Mouse (Mus musculus) small intestine, adult 2 months (tissue): Measurements from ENCODE around the gene Fam78b.

Experiments used
- CTCF ChIP-seq: fragments of 200-500 bp; IDR thresholded peaks from 2 replicates; pipeline ENCODE4 v1.5.1; 2012; ENCODE audit warnings: low read depth, mild to moderate bottlenecking, control low read depth, inconsistent platforms, low read length, moderate library complexity, mixed read lengths; ENCODE audit not compliant: insufficient replicate concordance, insufficient read length; ENCODE audit errors: extremely low read depth
- POLR2A ChIP-seq: fragments of 200-500 bp; IDR thresholded peaks from 2 replicates; pipeline ENCODE4 v1.6.1; 2012; ENCODE audit warnings: low read depth, mild to moderate bottlenecking, control low read depth, inconsistent platforms, low read length, moderate library complexity

DNA sequence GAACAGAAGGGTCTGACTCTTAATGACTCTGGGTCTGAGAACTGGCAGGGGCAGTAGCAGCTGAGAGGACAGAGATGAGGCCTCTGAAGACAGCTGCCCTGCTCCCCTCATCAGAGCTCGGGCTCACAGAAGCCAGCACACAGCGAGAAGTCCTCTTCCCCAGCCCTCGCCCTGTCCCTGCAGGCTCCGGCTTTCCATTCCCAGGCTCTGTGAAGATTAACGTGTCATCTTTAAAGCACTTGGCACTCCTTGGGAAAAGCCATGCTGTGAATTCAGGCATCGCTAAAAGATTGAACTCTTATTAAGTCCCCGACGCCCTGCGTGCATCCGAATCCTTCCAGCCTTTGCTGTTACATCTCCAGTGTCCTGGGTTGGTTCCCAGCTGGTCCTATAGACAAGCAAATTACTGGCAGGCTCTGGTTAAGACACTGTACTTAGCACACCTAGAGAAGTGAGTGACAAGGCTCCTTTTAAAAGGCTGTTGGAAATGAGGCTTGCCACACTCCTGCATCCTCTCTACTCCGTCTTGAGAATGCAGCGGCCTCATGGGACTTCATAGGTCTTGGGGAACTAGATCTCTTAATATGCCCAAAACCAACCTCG is 30.9 kb downstream of the Fam78b start:
- TF ChIP-seq POLR2A, result no peak
- TF ChIP-seq CTCF, result no peak
